Mouse (Mus musculus): ENCODE measurements around the gene Cenpb. TPM values are rescaled to one million over a fixed set of nuclear protein-coding genes. Genes with fewer than 3 reads are reported as not detected.

The Cenpb gene
- polyA plus RNA-seq, 1 experiment from 2014 or later: 12.6 TPM

DNA sequence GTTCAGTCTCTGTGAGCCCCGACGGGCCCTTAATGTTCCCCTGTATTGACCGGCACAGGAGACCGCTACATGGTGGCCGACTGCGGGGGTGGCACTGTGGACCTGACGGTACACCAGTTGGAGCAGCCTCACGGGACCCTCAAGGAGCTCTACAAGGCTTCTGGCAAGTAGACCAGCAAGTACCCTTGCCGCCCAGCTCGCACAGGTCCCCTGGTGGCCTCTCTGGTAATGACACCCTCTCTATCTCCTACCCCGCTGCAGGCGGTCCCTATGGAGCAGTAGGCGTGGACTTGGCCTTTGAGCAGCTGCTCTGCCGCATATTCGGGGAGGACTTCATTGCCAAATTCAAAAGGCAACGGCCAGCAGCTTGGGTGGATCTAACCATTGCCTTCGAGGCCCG, 37.3 kb downstream of the Cenpb start:
- H3K9ac ChIP-seq: no peak overlapping the region
- H3K9me3 ChIP-seq: no peaks in the 10 kb centered on the region
- no peak overlapping the region for H3K4me3 ChIP-seq
- H3K36me3 ChIP-seq: peaks cover 44% of the 10 kb centered on the region
- H3K27ac ChIP-seq: no peak overlapping the region
- peak overlapping the region; percentile 6; the same call in 1 of the 2 replicates for H3K4me2 ChIP-seq
- WGBS: 29% methylated on average over 18 of the region's 18 CpGs
- ATAC-seq (ENCODE audit: borderline replicate concordance, extremely low read depth, low FRiP score, low TSS enrichment): peak; percentile 45; the same call in 1 of the 2 replicates
- H3K4me1 ChIP-seq: peaks cover 13% of the 10 kb centered on the region
- H3K27me3 ChIP-seq: no peaks in the 10 kb centered on the region

DNA sequence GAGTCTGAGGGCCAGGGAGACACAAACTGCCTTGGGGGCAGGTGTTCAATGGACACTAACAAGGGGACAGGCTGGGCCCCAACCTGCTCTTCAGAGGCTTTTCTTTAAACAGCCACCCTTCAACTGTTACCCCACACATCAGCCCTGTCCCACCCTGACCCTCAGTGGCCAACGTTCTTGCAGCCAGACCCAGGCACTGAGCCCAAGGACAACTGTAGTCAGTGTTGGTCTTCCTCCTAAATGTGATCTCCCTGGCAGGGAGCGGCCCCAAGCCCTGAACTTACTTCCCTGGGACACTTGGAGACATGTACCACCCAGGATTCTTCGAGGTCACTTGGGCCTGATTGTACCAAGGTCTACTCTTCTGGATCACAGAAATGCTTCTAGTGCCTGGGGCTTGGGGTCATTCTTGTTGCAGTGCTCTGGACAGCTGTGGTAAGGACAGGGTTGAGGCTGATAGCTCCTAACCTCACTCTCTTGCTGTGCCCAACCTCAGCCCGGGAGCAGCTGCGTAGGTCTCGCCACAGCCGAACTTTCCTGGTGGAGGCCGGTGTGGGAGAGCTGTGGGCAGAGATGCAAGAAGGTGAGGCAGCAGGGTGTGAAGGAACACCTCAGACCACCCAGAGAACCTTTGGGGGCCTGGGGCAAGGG, 38.4 kb downstream of the Cenpb start:
- H3K9me3 ChIP-seq: no peaks in the 10 kb centered on the region
- H3K27ac ChIP-seq: no peak overlapping the region
- H3K4me2 ChIP-seq: no peak overlapping the region
- 87% methylated on average over 8 of the region's 8 CpGs for WGBS
- H3K36me3 ChIP-seq: peaks cover 35% of the 10 kb centered on the region
- ATAC-seq (ENCODE audit: borderline replicate concordance, extremely low read depth, low FRiP score, low TSS enrichment): no peak
- no peak overlapping the region for H3K4me3 ChIP-seq
- no peaks in the 10 kb centered on the region for H3K27me3 ChIP-seq
- H3K9ac ChIP-seq: no peak overlapping the region
- H3K4me1 ChIP-seq: peaks cover 13% of the 10 kb centered on the region

DNA sequence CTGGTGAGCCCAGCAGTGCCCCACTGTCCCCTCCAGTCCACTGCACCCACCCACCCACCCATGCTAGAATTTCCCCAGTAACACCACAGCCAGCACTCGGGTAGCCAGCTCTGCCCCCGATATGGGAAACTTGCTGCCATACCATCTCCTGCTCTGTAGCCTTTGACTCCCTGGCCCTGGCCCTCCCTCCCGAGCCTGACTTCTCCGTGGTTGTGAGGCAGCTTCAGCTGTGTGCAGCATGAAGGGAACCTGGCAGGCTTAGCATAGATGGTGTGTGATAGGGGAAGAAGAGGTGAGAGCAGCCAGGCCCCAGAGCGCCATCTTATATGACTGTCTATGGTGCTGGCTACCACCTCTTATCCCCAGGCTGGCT, 39.3 kb downstream of the Cenpb start:
- peaks cover 13% of the 10 kb centered on the region for H3K4me1 ChIP-seq
- H3K36me3 ChIP-seq: peaks cover 25% of the 10 kb centered on the region
- H3K4me2 ChIP-seq: no peak overlapping the region
- H3K27me3 ChIP-seq: no peaks in the 10 kb centered on the region
- 54% methylated on average over 5 of the region's 5 CpGs for WGBS
- H3K27ac ChIP-seq: peak overlapping the region; percentile 73
- no peak overlapping the region for H3K4me3 ChIP-seq
- ATAC-seq (ENCODE audit: borderline replicate concordance, extremely low read depth, low FRiP score, low TSS enrichment): no peak
- H3K9me3 ChIP-seq: no peaks in the 10 kb centered on the region
- H3K9ac ChIP-seq: no peak overlapping the region

DNA sequence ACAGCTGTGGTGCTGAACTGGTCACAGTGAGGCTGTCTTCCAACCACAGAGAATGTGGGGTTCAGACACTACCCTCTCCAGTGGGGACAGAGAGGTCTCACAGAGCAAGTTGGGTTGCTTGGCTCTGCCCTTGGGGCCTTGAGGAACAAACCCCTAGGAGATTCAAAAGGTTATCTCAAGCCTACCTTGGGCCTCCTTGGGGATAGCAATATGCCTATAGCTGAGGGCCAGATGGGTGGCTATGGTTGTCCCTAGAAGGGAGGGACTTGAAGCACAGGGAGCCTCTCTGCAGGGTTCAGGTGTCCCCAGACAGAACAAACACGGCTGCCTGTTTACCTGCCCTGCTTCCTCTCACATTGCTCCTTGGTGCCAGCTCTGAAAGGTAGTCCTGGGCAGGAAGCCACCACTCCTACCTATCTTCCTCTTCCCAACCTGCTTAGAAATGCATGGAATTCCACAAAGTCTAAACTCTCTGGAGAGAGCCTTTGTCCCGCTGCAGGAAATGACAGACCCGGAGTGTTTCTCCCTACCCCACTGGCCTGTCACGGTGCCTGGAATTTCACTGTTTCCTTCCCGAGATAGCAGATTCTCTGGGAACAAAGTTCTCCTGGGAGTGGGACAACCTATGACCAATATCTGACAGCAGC, 39.9 kb downstream of the Cenpb start:
- no peak for ATAC-seq (ENCODE audit: borderline replicate concordance, extremely low read depth, low FRiP score, low TSS enrichment)
- no peak overlapping the region for H3K4me2 ChIP-seq
- H3K36me3 ChIP-seq: peaks cover 21% of the 10 kb centered on the region
- H3K9ac ChIP-seq: no peak overlapping the region
- peaks cover 15% of the 10 kb centered on the region for H3K4me1 ChIP-seq
- no peak overlapping the region for H3K4me3 ChIP-seq
- 21% methylated on average over 5 of the region's 5 CpGs for WGBS
- no peaks in the 10 kb centered on the region for H3K27me3 ChIP-seq
- no peaks in the 10 kb centered on the region for H3K9me3 ChIP-seq
- peak overlapping the region; percentile 73 for H3K27ac ChIP-seq

DNA sequence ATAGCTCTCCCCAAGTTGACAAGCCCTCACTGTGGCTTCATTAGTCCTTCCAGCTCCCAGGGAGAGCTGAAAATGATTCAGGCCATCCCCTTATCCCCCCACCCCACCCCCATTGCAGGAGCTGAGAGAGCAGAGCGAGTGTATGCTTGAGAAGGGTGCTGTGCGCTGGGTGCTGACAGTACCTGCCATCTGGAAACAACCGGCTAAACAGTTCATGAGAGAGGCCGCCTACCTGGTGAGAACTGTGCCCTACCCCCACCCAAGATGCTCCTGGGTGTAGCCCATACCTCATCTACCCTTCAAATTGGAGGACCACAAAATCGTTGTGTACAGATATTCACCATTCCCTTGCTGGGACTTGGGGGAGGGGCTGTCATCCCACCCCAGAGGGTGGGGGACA, 40.6 kb downstream of the Cenpb start:
- peak overlapping the region; percentile 73; the same call in 1 of the 2 replicates for H3K27ac ChIP-seq

DNA sequence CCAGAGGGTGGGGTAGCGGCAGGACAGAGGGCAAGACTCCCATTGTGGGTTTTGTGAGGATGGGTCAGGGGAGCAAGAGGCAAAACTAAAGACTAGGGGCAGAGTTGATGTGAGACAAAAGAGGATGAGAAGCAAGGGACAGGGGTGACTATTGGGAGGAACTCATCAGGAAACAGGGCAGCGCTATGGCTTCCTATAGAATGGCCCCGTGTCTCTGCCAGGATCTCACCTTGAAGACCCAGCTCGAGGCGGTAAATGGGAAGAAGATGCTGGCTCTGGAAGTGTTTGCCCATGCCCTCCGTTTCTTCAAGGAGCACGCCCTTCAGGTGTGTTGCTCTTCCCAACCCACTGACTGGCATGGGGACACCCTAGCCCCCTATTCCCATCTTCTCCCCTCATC, 41.1 kb downstream of the Cenpb start:
- no peaks in the 10 kb centered on the region for H3K9me3 ChIP-seq
- H3K4me2 ChIP-seq: no peak overlapping the region
- H3K4me1 ChIP-seq: peaks cover 21% of the 10 kb centered on the region
- no peak overlapping the region for H3K4me3 ChIP-seq
- no peak overlapping the region for H3K9ac ChIP-seq
- no peaks in the 10 kb centered on the region for H3K27me3 ChIP-seq
- ATAC-seq (ENCODE audit: borderline replicate concordance, extremely low read depth, low FRiP score, low TSS enrichment): no peak
- 96% methylated on average over 7 of the region's 7 CpGs for WGBS
- H3K36me3 ChIP-seq: 0 out of 2 replicates have a peak, but pooled peaks cover 13% of the 10 kb centered on the region
- H3K27ac ChIP-seq: no peak overlapping the region

More for the DNA sequence above, 40.6 kb downstream of the Cenpb start:
- WGBS: 80% methylated on average over 5 of the region's 5 CpGs
- no peaks in the 10 kb centered on the region for H3K9me3 ChIP-seq
- no peak overlapping the region for H3K4me2 ChIP-seq
- H3K9ac ChIP-seq: no peak overlapping the region
- H3K4me3 ChIP-seq: no peak overlapping the region
- ATAC-seq (ENCODE audit: borderline replicate concordance, extremely low read depth, low FRiP score, low TSS enrichment): no peak
- peaks cover 21% of the 10 kb centered on the region for H3K4me1 ChIP-seq
- H3K36me3 ChIP-seq: peaks cover 14% of the 10 kb centered on the region
- H3K27me3 ChIP-seq: no peaks in the 10 kb centered on the region

DNA sequence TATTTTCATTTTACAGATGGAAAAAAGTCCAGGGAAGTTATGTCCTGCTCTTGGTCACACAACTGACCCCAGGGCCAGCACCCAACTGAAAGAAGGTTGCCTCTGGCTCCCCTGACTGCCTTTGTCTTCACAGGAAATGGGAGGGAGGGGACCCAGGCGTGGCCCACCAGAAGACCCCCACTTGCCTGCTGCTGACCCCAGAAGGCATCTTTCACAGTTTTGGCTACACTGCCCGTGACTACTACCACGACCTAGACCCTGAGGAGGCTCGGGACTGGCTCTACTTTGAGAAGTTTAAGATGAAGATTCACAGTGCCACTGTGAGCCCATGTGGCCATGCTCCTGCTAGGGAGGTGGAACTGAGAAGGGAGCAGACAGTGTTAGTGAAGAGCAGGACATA, 41.6 kb downstream of the Cenpb start:
- Histone ChIP-seq H3K4me2 (no peak overlapping the region), H3K9me3 (no peaks in the 10 kb centered on the region), H3K27me3 (no peaks in the 10 kb centered on the region), H3K36me3 (0 out of 2 replicates have a peak, but pooled peaks cover 10% of the 10 kb centered on the region), H3K9ac (no peak overlapping the region), H3K27ac (no peak overlapping the region), H3K4me3 (no peak overlapping the region), H3K4me1 (peaks cover 25% of the 10 kb centered on the region)
- 83% methylated on average over 4 of the region's 4 CpGs for WGBS
- no peak for ATAC-seq (ENCODE audit: borderline replicate concordance, extremely low read depth, low FRiP score, low TSS enrichment)

DNA sequence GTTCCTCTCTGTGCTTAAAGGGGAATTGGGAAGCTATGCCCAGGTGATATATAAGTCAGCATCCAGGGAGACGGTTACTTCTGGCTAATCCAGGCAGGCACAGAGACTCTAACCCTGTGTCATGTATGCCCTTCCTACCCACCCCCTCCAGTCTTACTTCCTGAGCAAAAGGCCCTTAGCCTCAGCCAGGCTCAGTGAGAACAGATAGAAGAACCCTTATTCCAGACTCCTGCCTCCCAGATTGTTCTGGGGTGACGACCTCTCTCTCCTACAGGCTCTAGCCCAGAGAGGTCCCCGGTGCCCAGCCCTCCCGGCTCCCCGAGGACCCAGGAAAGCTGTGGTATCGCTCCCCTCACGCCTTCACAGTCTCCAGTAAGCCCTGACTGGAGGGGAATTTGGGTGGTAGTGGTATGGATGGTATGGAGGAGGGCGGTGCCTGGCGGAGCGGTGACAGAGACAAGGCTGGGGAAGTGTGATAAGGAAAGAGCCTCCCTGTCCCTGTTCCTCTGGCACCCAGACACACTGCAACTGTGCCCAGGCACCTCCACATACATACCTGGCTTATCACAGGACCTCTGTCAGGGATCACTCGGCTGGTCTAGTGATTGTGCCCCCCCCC, 44.2 kb downstream of the Cenpb start:
- Histone ChIP-seq H3K4me1 (peaks cover 21% of the 10 kb centered on the region), H3K27ac (no peak overlapping the region), H3K27me3 (no peaks in the 10 kb centered on the region), H3K9ac (no peak overlapping the region), H3K4me3 (no peak overlapping the region), H3K36me3 (0 out of 2 replicates have a peak, but pooled peaks cover 3% of the 10 kb centered on the region), H3K4me2 (no peak overlapping the region), H3K9me3 (no peaks in the 10 kb centered on the region)
- 43% methylated on average over 11 of the region's 11 CpGs for WGBS
- ATAC-seq (ENCODE audit: borderline replicate concordance, extremely low read depth, low FRiP score, low TSS enrichment): peak; percentile 24; the same call in 1 of the 2 replicates

DNA sequence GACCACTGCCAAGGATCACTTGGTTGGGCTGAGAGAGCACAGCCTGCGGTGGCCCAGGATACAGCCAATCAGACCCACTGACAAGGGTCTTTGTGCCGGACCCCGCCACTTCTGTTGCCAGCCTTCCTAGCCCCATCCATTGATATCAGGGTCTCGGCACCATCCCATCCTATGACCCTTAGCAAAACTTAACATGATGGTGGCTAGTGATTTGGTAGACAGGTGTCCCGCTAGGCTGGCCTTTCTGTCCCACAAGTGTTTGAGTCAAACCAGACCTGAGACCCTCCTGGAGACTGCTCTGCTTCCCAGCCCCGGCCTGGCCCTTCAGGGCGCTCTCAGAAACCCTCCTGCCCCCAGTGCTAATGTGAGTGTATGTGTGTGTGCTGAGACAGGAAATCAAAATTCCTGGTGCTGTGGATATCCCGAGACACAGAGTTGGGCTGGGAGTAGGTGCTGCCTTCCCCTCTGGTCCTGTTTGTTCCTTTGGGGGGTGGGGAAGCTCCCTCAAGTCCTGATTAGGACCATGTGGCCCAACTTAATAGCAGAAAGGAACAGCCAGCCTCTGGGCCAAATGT, 45.0 kb downstream of the Cenpb start:
- Histone ChIP-seq H3K9me3 (no peaks in the 10 kb centered on the region), H3K9ac (no peak overlapping the region), H3K27ac (peak overlapping the region; percentile 69), H3K27me3 (no peaks in the 10 kb centered on the region), H3K36me3 (0 out of 2 replicates have a peak, but pooled peaks cover 3% of the 10 kb centered on the region), H3K4me1 (peaks cover 15% of the 10 kb centered on the region), H3K4me3 (no peak overlapping the region), H3K4me2 (no peak overlapping the region)
- ATAC-seq (ENCODE audit: borderline replicate concordance, extremely low read depth, low FRiP score, low TSS enrichment): no peak
- 76% methylated on average over 8 of the region's 8 CpGs for WGBS

DNA sequence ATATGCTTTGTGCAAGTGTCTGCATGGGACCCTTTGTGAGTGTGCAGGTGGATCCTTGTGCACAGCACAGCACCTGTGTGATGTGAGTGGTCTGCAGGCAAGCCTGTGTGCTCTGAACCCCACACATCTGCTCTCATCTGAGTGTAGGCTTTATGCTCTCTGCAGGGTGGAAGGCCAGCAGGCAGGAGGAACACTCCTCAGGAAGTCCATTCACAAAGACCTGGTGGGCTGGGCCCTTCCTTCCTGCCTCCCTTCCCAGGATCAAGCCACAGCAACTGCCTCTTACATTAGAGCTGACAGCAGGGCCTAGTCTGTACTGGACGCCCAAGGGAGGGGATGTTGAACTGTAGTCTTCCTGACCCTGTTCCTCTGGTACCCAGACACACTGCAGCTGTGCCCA, 45.5 kb downstream of the Cenpb start:
- 61% methylated on average over 1 of the region's 1 CpGs for WGBS
- no peaks in the 10 kb centered on the region for H3K27me3 ChIP-seq
- no peak overlapping the region for H3K4me2 ChIP-seq
- H3K9me3 ChIP-seq: no peaks in the 10 kb centered on the region
- peak overlapping the region; percentile 69 for H3K27ac ChIP-seq
- 0 out of 2 replicates have a peak, but pooled peaks cover under 1% of the 10 kb centered on the region for H3K36me3 ChIP-seq
- no peak overlapping the region for H3K4me3 ChIP-seq
- H3K9ac ChIP-seq: no peak overlapping the region
- H3K4me1 ChIP-seq: 0 out of 2 replicates have a peak, but pooled peaks cover 17% of the 10 kb centered on the region
- ATAC-seq (ENCODE audit: borderline replicate concordance, extremely low read depth, low FRiP score, low TSS enrichment): peak; percentile 52

DNA sequence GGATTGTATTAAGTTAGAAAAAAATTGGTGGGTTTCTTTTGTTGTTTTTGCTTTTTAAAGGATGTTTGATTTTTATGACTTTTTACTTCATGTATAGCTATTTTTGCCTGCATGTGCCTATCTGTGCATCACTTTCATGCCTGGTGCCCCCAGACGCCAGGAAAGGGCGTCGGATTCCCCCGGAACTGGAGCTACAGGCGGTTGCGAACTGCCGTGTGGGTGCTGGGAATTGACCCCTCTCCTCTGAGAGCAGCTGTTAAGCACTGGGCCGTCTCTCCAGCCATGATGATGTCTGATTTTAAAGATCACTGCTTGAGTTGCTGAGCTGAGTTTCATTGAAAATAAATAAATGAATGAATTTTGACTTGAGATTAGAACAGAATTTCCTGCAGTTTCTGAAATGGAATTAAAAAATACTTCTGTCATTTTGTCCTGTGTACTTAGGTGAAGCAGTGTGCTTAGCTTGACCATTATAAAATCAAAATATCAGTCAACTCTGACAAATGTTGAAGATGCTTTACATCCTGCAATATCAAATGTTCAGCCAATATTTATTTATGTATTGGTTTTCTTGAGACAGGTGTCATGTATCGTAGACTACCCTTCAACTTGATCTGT, 46.8 kb downstream of the Cenpb start, which contains the start of gene Gm11037:
Gene Gm11037, plus strand, starts transcription at position 568 of the 618 bp plus-strand sequence.
- peak within 1 kb of the TSS; percentile 69 for H3K27ac ChIP-seq
- H3K9me3 ChIP-seq: no peaks in the 10 kb centered on the region
- no peaks in the 10 kb centered on the region for H3K36me3 ChIP-seq
- peaks cover 21% of the 10 kb centered on the region for H3K4me1 ChIP-seq
- H3K4me3 ChIP-seq: no peak within 1 kb of the TSS
- 79% methylated on average over 9 of the region's 9 CpGs for WGBS
- no peak within 1 kb of the TSS for H3K4me2 ChIP-seq
- ATAC-seq (ENCODE audit: borderline replicate concordance, extremely low read depth, low FRiP score, low TSS enrichment): no peak
- H3K9ac ChIP-seq: no peak within 1 kb of the TSS
- H3K27me3 ChIP-seq: no peaks in the 10 kb centered on the region

All from lung, embryonic 15.5 days (tissue).